8 mouse cellular contexts compared by ENCODE assay signal in genomic region chr2:34799357-34800256, GRCm38 (mm10). TPM values are rescaled to one million over a fixed set of nuclear protein-coding genes. Genes with fewer than 3 reads are reported as not detected.
DNase-seq lines count a peak whose midpoint lies in the region; ATAC-seq and TF ChIP-seq lines count a peak whose summit lies in the region.

Gene Rabepk, minus strand, starts transcription at chr2:34799912.

- no peaks in the 10 kb centered on the region for H3K27me3 ChIP-seq in forebrain, embryonic 16.5 days (replicated peaks; ENCODE audit: control insufficient read depth, insufficient read depth, low read length)
- H3K27me3 ChIP-seq in lung, embryonic 15.5 days: no peaks in the 10 kb centered on the region

- peak within 1 kb of the TSS; percentile 93 for H3K4me2 ChIP-seq in forebrain, embryonic 16.5 days (ENCODE audit: low read length)
- H3K4me2 ChIP-seq in lung, embryonic 15.5 days: peak within 1 kb of the TSS; percentile 71

- peak within 1 kb of the TSS; percentile 13; the same call in 1 of the 2 replicates for H3K27ac ChIP-seq in forebrain, embryonic 16.5 days (ENCODE audit: low read length)
- H3K27ac ChIP-seq in layer of hippocampus, adult 2 months: peak within 1 kb of the TSS; percentile 77
- peak within 1 kb of the TSS; percentile 82 for H3K27ac ChIP-seq in lung, embryonic 15.5 days
- peak within 1 kb of the TSS; percentile 29; the same call in 1 of the 2 replicates for H3K27ac ChIP-seq in olfactory bulb, adult 2 months (ENCODE audit: insufficient read depth, low read depth, low read length)

- H3K4me3 ChIP-seq in forebrain, embryonic 16.5 days (replicated peaks; ENCODE audit: low read length): peak within 1 kb of the TSS; percentile 60
- H3K4me3 ChIP-seq in layer of hippocampus, adult 2 months: peak within 1 kb of the TSS; percentile 72
- peak within 1 kb of the TSS; percentile 67 for H3K4me3 ChIP-seq in lung, embryonic 15.5 days
- H3K4me3 ChIP-seq in olfactory bulb, adult 2 months (ENCODE audit: insufficient read depth, low read depth, low read length): peak within 1 kb of the TSS; percentile 63

- no peak for TF ChIP-seq CTCF in layer of hippocampus, adult 2 months (conservative IDR thresholded peaks at IDR 0.05)
- TF ChIP-seq CTCF in olfactory bulb, adult 2 months (IDR thresholded peaks at IDR 0.05; ENCODE audit: insufficient read depth, low read depth, low read length): no peak

- intact Hi-C loops in heart, postnatal 25 days (cut with DNase I): no loop called here

- no peaks in the 10 kb centered on the region for H3K9me3 ChIP-seq in forebrain, embryonic 16.5 days (ENCODE audit: control insufficient read depth, low read length)
- H3K9me3 ChIP-seq in lung, embryonic 15.5 days: no peaks in the 10 kb centered on the region

- peak within 1 kb of the TSS; percentile 69 for H3K9ac ChIP-seq in forebrain, embryonic 16.5 days (replicated peaks; ENCODE audit: low read depth, low read length)
- H3K9ac ChIP-seq in lung, embryonic 15.5 days: peak within 1 kb of the TSS; percentile 68

- ATAC-seq in forebrain, embryonic 16.5 days: peak; percentile 48
- ATAC-seq in lung, embryonic 15.5 days (ENCODE audit: borderline replicate concordance, extremely low read depth, low FRiP score, low TSS enrichment): peak; percentile 81

- WGBS in forebrain, embryonic 16.5 days: 4% methylated on average over 44 of the region's 44 CpGs
- 2% methylated on average over 44 of the region's 44 CpGs for WGBS in lung, embryonic 15.5 days
- WGBS in olfactory bulb, adult 2 months: 4% methylated on average over 44 of the region's 44 CpGs

- peak; percentile 47; the same call in 1 of the 2 replicates for TF ChIP-seq POLR2A in olfactory bulb, adult 2 months (IDR thresholded peaks at IDR 0.05; ENCODE audit: insufficient read depth, low read depth, low read length)

- no peaks in the 10 kb centered on the region for H3K36me3 ChIP-seq in forebrain, embryonic 16.5 days (ENCODE audit: control insufficient read depth, insufficient read depth)
- H3K36me3 ChIP-seq in lung, embryonic 15.5 days: peaks cover 6% of the 10 kb centered on the region; the same call in 1 of the 2 replicates

- H3K4me1 ChIP-seq in forebrain, embryonic 16.5 days (replicated peaks; ENCODE audit: control insufficient read depth, insufficient read depth, low read length): peaks cover 20% of the 10 kb centered on the region
- peaks cover 21% of the 10 kb centered on the region for H3K4me1 ChIP-seq in lung, embryonic 15.5 days
- H3K4me1 ChIP-seq in olfactory bulb, adult 2 months (ENCODE audit: control insufficient read depth, insufficient read depth, low read length): peaks cover 8% of the 10 kb centered on the region; the same call in 1 of the 2 replicates

- DNase-seq in MEL-GATA-1-ER (ENCODE audit: extremely low read depth, low read depth): peak; percentile 88
- peak; percentile 85 for DNase-seq in cerebellum, adult 18-20 months
- peak; percentile 84 for DNase-seq in heart, postnatal 25 days (ENCODE audit: low spot score)
- DNase-seq in layer of hippocampus, adult 2 months (ENCODE audit: low spot score in 2 of 2): peak; percentile 71 to 82
- DNase-seq in thymus, adult 18-20 months: peak; percentile 80 to 86

RNA-seq across cellular contexts. Expression of gene Rabepk, which starts in this region (rescaled TPM):
- 29.9 and 30.8 TPM in 2 replicates for polyA plus RNA-seq in forebrain, embryonic 16.5 days (2015; fragmentation: Nextera tagmentation; extraction: Ambion mirVana)
- total RNA-seq in heart, postnatal 25 days (2021): 10 to 100 TPM; 11.3 to 15.5 TPM
- 10 to 100 TPM; 27.8 to 33.7 TPM for total RNA-seq in layer of hippocampus, adult 2 months (2021)
- 38.4 and 45.4 TPM in 2 replicates for polyA plus RNA-seq in lung, embryonic 15.5 days (2015; fragmentation: Nextera tagmentation; extraction: Ambion mirVana)
- polyA plus RNA-seq in olfactory bulb, adult 2 months (2012; ENCODE audit: insufficient read depth, insufficient read length, low replicate concordance, missing spikeins): not detected in 2 replicates

Comparison
In these comparisons a context has a peak if more than half of its experiments do, and no peak if none do; other contexts are left out.
1. Peak in every context shown above with its lines: DNase-seq, ATAC-seq, H3K4me3 ChIP-seq and H3K27ac ChIP-seq.
2. RNA of gene Rabepk (polyA plus RNA-seq): 38.4 to 45.4 TPM in lung, embryonic 15.5 days and 29.9 to 30.8 TPM in forebrain, embryonic 16.5 days; not detected in olfactory bulb, adult 2 months; every median in the first group is over 10 times any median in the second.
3. H3K27ac ChIP-seq: peak in every context shown above with its lines; median percentile 82 in lung, embryonic 15.5 days; 77 in layer of hippocampus, adult 2 months; 29 in olfactory bulb, adult 2 months; 13 in forebrain, embryonic 16.5 days.